Mouse (Mus musculus) CH12.LX (cell line): ENCODE measurements around the gene Sept10.

Source experiments
- CHD2 ChIP-seq: IDR thresholded peaks from 2 replicates; pipeline ENCODE4 v1.6.1; 2011; ENCODE audit warnings: low read length, improper control_type of control experiment
- CTCF ChIP-seq, 2 experiments: IDR thresholded peaks in 1 of 2; conservative IDR thresholded peaks in 1 of 2; 2 replicates each; pipeline ENCODE4 v1.5.1; 2011 to 2012; ENCODE audit warnings: low read depth in 2 of 2, low read length in 2 of 2, improper control_type of control experiment in 1 of 2, inconsistent platforms in 1 of 2, mild to moderate bottlenecking in 1 of 2, moderate library complexity in 1 of 2
- ELF1 ChIP-seq: IDR thresholded peaks from 2 replicates; pipeline ENCODE4 v1.6.1; 2014; ENCODE audit warnings: low read depth, mild to moderate bottlenecking, inconsistent platforms, low read length, improper control_type of control experiment
- EP300 ChIP-seq: IDR thresholded peaks from 2 replicates; pipeline ENCODE4 v1.6.1; 2011; ENCODE audit warnings: low read length, improper control_type of control experiment
- MAZ ChIP-seq: IDR thresholded peaks from 2 replicates; pipeline ENCODE4 v1.6.1; 2012; ENCODE audit warnings: low read depth, mild to moderate bottlenecking, inconsistent platforms, low read length, improper control_type of control experiment, moderate library complexity
- NRF1 ChIP-seq: IDR thresholded peaks from 2 replicates; pipeline ENCODE4 v1.6.1; 2014; ENCODE audit warnings: low read depth, mild to moderate bottlenecking, inconsistent platforms, low read length, improper control_type of control experiment, moderate library complexity
- POLR2A ChIP-seq: IDR thresholded peaks from 2 replicates; pipeline ENCODE4 v1.6.1; 2011; ENCODE audit warnings: low read depth, mild to moderate bottlenecking, improper control_type of control experiment, low read length
- RCOR1 ChIP-seq: conservative IDR thresholded peaks from 2 replicates; pipeline ENCODE4 v1.6.1; 2012; ENCODE audit warnings: low read depth, mild to moderate bottlenecking, inconsistent platforms, low read length, improper control_type of control experiment
- TCF12 ChIP-seq: IDR thresholded peaks from 2 replicates; pipeline ENCODE4 v1.6.1; 2014; ENCODE audit warnings: low read depth, mild to moderate bottlenecking, inconsistent platforms, low read length, improper control_type of control experiment
- ZC3H11A ChIP-seq: IDR thresholded peaks from 2 replicates; pipeline ENCODE4 v1.6.1; 2012; ENCODE audit warnings: low read depth, mild to moderate bottlenecking, inconsistent platforms, low read length, improper control_type of control experiment
- ZKSCAN1 ChIP-seq: IDR thresholded peaks from 2 replicates; pipeline ENCODE4 v1.6.1; 2012; ENCODE audit warnings: low read depth, inconsistent platforms, low read length, improper control_type of control experiment, borderline replicate concordance

- TF ChIP-seq CTCF (conservative IDR thresholded peaks at IDR 0.05 in 1 of 2, IDR thresholded peaks at IDR 0.05 in 1 of 2; ENCODE audit: low read depth in 2 of 2, low read length in 2 of 2) (no peak), POLR2A (no peak), ZC3H11A (no peak), CHD2 (no peak), NRF1 (no peak), TCF12 (no peak), ZKSCAN1 (no peak), EP300 (no peak), RCOR1 (no peak), ELF1 (no peak), MAZ (no peak)
These were observed 106.9 kb downstream of the Sept10 start for GRCm38 (mm10) chr10:59114535-59115291.
